Mouse (Mus musculus) ES-Bruce4 (cell line): ENCODE measurements around the gene 4930412O13Rik.

Experiments
- CTCF ChIP-seq: IDR thresholded peaks from one replicate; pipeline ENCODE4 v1.8.1; 2011; ENCODE audit warnings: low read depth, low read length
- EP300 ChIP-seq: IDR thresholded peaks from 2 replicates; pipeline ENCODE4 v1.6.1; 2011; ENCODE audit warnings: low read depth, low read length; ENCODE audit not compliant: insufficient read depth
- POLR2A ChIP-seq: IDR thresholded peaks from one replicate; pipeline ENCODE4 v1.8.1; 2011; ENCODE audit warnings: low read length; ENCODE audit not compliant: insufficient read depth

DNA sequence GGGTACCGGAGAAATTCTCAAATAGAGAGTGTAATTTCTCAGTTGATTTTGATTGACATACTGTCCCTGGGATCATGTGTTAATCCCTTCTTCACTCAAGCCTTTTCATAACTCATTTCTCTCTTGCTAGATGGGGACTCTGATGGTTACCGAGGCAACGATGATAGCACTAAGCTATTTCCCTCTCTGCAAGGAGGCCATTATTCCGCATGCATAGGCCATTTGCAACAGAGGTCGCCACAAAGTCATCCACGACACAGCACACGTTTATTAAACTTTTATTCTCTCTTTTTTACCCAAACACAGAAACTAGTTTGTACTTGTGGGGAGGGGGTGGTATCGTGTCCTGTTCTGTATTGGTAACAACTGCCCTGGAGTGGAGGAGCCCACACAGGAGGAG is 16.8 kb downstream of the 4930412O13Rik start:
- TF ChIP-seq CTCF (no peak), POLR2A (no peak), EP300 (no peak)
